Mouse (Mus musculus) heart, postnatal 0 days (tissue): ENCODE measurements around the gene Lrig2. TPM values are rescaled to one million over a fixed set of nuclear protein-coding genes. Genes with fewer than 3 reads are reported as not detected.

Experiments used
- ATAC-seq: fragments of 200-750 bp; cut with Nextera tagmentation; 2 replicates; pipeline ENCODE4 v1.8.0; 2017; ENCODE audit warnings: low read depth, moderate number of reproducible peaks, moderate library complexity; ENCODE audit not compliant: insufficient read depth
- DNase-seq: peaks from one replicate; pipeline ENCODE4 v3.0.0-alpha.2; 2016; ENCODE audit warnings: low spot score
- H3K27ac ChIP-seq: fragments of 300-500 bp; sonication (generic); 2 replicates; pipeline ENCODE4 v1.5.1; 2014; ENCODE audit warnings: low read depth, mild to moderate bottlenecking
- H3K27me3 ChIP-seq: fragments of 300-500 bp; sonication (generic); 2 replicates; pipeline ENCODE4 v1.6.1; 2014; ENCODE audit warnings: low read length, mixed read lengths; ENCODE audit not compliant: control insufficient read depth, insufficient read depth
- H3K36me3 ChIP-seq: fragments of 300-500 bp; sonication (generic); replicated peaks from 2 replicates; pipeline ENCODE4 v1.6.1; 2014; ENCODE audit warnings: low read length, mixed read lengths; ENCODE audit not compliant: control insufficient read depth, insufficient read depth
- H3K4me1 ChIP-seq: fragments of 300-500 bp; sonication (generic); 2 replicates; pipeline ENCODE4 v1.6.1; 2014; ENCODE audit warnings: antibody characterized with exemption; ENCODE audit not compliant: control insufficient read depth, insufficient read depth
- H3K4me2 ChIP-seq: fragments of 300-500 bp; sonication (generic); 2 replicates; pipeline ENCODE4 v1.6.1; 2014; ENCODE audit warnings: low read depth, mild to moderate bottlenecking, low read length, moderate library complexity
- H3K4me3 ChIP-seq: fragments of 300-500 bp; sonication (generic); 2 replicates; pipeline ENCODE4 v1.5.1; 2014; ENCODE audit warnings: low read depth, low read length
- H3K9ac ChIP-seq: fragments of 300-500 bp; sonication (generic); replicated peaks from 2 replicates; pipeline ENCODE4 v1.6.1; 2014; ENCODE audit warnings: low read depth, low read length, mixed read lengths
- H3K9me3 ChIP-seq: fragments of 300-500 bp; sonication (generic); replicated peaks from 2 replicates; pipeline ENCODE4 v1.6.1; 2016; ENCODE audit warnings: low read length; ENCODE audit not compliant: control insufficient read depth
- CTCF ChIP-seq: IDR thresholded peaks from 2 replicates; pipeline ENCODE4 v1.5.1; 2016; ENCODE audit warnings: antibody characterized with exemption, control low read depth, low read depth
- EP300 ChIP-seq: IDR thresholded peaks from 2 replicates; pipeline ENCODE4 v1.6.1; 2016; ENCODE audit warnings: antibody characterized with exemption, low read depth
- WGBS: fragments of 180-500 bp; shearing (Covaris S2); extraction: QIAGEN DNeasy Blood & Tissue Kit; methylation state at CpG from one replicate; pipeline ENCODE4 v1.1.7; 2014; 5-methylcytosine and 5-hydroxymethylcytosine counted together
- polyA plus RNA-seq: library from polyadenylated mRNA; unstranded; fragments of >200 nt; fragmentation: Nextera tagmentation; extraction: Ambion mirVana; gene quantifications from 2 replicates; pipeline ENCODE4 v1.2.1, GENCODE M21; 2015
- total RNA-seq: library from RNA; depleted of rRNA; stranded (reverse); fragments of >200 nt; gene quantifications from 2 replicates; pipeline ENCODE4 v1.2.3, GENCODE M21; 2014; ENCODE audit warnings: low replicate concordance

Lrig2 gene
- total and polyA plus RNA-seq, 2 experiments from 2014 or later = 7.2 to 18.7 TPM

GRCm38 (mm10) chr3:104525516-104525915, 13.8 kb upstream of the Lrig2 start:
- H3K9ac ChIP-seq = no peak overlapping the region
- ATAC-seq (no peak), DNase-seq (no peak)
- no peak overlapping the region for H3K27ac ChIP-seq
- TF ChIP-seq CTCF (no peak), EP300 (no peak)
- H3K36me3 ChIP-seq = no peaks in the 10 kb centered on the region
- no peak overlapping the region for H3K4me2 ChIP-seq
- no peaks in the 10 kb centered on the region for H3K27me3 ChIP-seq
- peaks cover 8% of the 10 kb centered on the region; the same call in 1 of the 2 replicates for H3K4me1 ChIP-seq
- 49% methylated on average over 2 of the region's 2 CpGs for WGBS
- no peak overlapping the region for H3K4me3 ChIP-seq
- no peaks in the 10 kb centered on the region for H3K9me3 ChIP-seq

- Histone ChIP-seq H3K4me2 (no peak overlapping the region), H3K4me1 (peaks cover 8% of the 10 kb centered on the region; the same call in 1 of the 2 replicates), H3K27me3 (no peaks in the 10 kb centered on the region), H3K27ac (no peak overlapping the region), H3K4me3 (no peak overlapping the region), H3K9me3 (no peaks in the 10 kb centered on the region), H3K36me3 (no peaks in the 10 kb centered on the region), H3K9ac (no peak overlapping the region)
- ATAC-seq (no peak), DNase-seq (no peak)
- no peak for TF ChIP-seq EP300
- TF ChIP-seq CTCF = no peak
- WGBS = 31% methylated on average over 1 of the region's 1 CpGs
Measured at GRCm38 (mm10) chr3:104525029-104525428, 13.3 kb upstream of the Lrig2 start.

GRCm38 (mm10) chr3:104523333-104523871, 11.7 kb upstream of the Lrig2 start:
- H3K4me2 ChIP-seq = no peak overlapping the region
- no peak overlapping the region for H3K4me3 ChIP-seq
- no peaks in the 10 kb centered on the region for H3K9me3 ChIP-seq
- no peak overlapping the region for H3K9ac ChIP-seq
- 39% methylated on average over 4 of the region's 4 CpGs for WGBS
- no peaks in the 10 kb centered on the region for H3K36me3 ChIP-seq
- no peaks in the 10 kb centered on the region for H3K27me3 ChIP-seq
- ATAC-seq (no peak), DNase-seq (no peak)
- peak overlapping the region; percentile 34 for H3K27ac ChIP-seq
- peaks cover 8% of the 10 kb centered on the region; the same call in 1 of the 2 replicates for H3K4me1 ChIP-seq
- TF ChIP-seq EP300 (no peak), CTCF (no peak)

GRCm38 (mm10) chr3:104521341-104521924, 9.7 kb upstream of the Lrig2 start:
- 47% methylated on average over 3 of the region's 3 CpGs for WGBS
- Histone ChIP-seq H3K27me3 (no peaks in the 10 kb centered on the region), H3K4me3 (no peak overlapping the region), H3K27ac (no peak overlapping the region), H3K36me3 (no peaks in the 10 kb centered on the region), H3K4me1 (peaks cover 8% of the 10 kb centered on the region; the same call in 1 of the 2 replicates), H3K4me2 (no peak overlapping the region), H3K9me3 (no peaks in the 10 kb centered on the region), H3K9ac (no peak overlapping the region)
- TF ChIP-seq CTCF = no peak
- ATAC-seq (no peak), DNase-seq (no peak)

- TF ChIP-seq EP300 = no peak
- no peak for TF ChIP-seq CTCF
- H3K36me3 ChIP-seq = no peaks in the 10 kb centered on the region
- no peak overlapping the region for H3K4me2 ChIP-seq
- H3K27ac ChIP-seq = no peak overlapping the region
- ATAC-seq (no peak), DNase-seq (no peak)
- no peaks in the 10 kb centered on the region for H3K9me3 ChIP-seq
- H3K4me3 ChIP-seq = no peak overlapping the region
- H3K27me3 ChIP-seq = no peaks in the 10 kb centered on the region
- H3K4me1 ChIP-seq = peaks cover 8% of the 10 kb centered on the region; the same call in 1 of the 2 replicates
- WGBS = 63% methylated on average over 3 of the region's 3 CpGs
- H3K9ac ChIP-seq = no peak overlapping the region
Measured at GRCm38 (mm10) chr3:104520471-104520870, 8.8 kb upstream of the Lrig2 start.

GRCm38 (mm10) chr3:104518931-104519330, 7.2 kb upstream of the Lrig2 start:
- Histone ChIP-seq H3K36me3 (no peaks in the 10 kb centered on the region), H3K4me3 (no peak overlapping the region), H3K27me3 (no peaks in the 10 kb centered on the region), H3K4me1 (peaks cover 8% of the 10 kb centered on the region; the same call in 1 of the 2 replicates), H3K9ac (no peak overlapping the region), H3K27ac (no peak overlapping the region), H3K9me3 (no peaks in the 10 kb centered on the region), H3K4me2 (no peak overlapping the region)
- TF ChIP-seq EP300 = no peak
- 0 out of 2 replicates have a peak, but pooled peaks have one; percentile 8 for TF ChIP-seq CTCF
- 48% methylated on average over 6 of the region's 6 CpGs for WGBS
- ATAC-seq (no peak), DNase-seq (no peak)
